In the genomic region with DNA sequence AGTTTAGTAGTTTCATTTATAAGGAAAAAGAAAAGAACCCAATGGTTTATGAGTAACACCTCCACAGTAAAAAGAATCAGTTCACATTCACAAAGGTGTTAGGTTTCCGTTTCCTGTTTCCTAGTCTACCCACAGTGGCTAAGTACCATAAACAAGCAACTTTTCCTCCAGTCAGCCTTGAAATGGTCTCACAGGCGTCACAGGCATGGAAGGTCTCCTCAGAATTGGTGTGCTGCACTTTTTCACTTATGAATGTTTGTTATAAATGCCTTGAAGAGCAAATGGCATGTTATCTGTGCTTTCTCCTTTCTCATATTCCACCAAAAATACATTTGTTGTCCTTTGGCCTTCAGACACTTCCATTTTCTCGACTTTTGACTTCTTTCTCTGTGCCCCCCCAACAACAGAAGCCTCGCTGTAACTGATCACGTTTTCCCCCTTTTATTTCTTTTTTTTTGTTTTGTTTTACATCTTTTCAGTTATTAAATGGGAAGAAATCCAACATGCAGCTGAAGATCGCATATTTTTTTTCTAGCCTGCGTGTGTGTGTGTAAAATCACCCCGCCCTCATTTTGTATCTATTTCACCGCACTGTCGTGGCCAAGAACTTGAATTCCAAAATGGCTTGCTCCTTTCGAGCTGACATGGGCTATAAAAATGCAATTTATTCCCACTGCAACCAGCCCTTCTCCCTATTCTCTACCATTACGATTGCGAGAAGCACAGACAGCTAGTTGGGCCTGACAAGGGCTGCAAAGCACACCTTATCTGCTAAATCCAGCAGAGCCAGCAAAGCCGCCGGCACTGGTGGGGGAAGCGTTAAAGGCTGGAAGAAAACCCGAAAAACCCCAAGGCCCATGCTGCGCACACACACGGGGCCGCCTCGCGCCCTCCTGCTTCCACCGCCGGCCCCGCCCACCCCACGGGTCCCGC, we compare ENCODE assay signal across 8 mouse cellular contexts. TPM values are rescaled to one million over a fixed set of nuclear protein-coding genes. Genes with fewer than 3 reads are reported as not detected.
A peak's percentile ranks its signal among the peaks of the same experiment; 100 is the strongest.
DNase-seq lines count a peak whose midpoint lies in the region; ATAC-seq and TF ChIP-seq lines count a peak whose summit lies in the region.

No protein-coding gene starts in this region.

- ATAC-seq in heart, embryonic 12.5 days (ENCODE audit: insufficient number of reproducible peaks, low FRiP score), result peak; percentile 6; the same call in 1 of the 2 replicates
- ATAC-seq in limb, embryonic 15.5 days (ENCODE audit: insufficient number of reproducible peaks, low FRiP score, low TSS enrichment, low read depth), result peak; percentile 94
- ATAC-seq in neural tube, embryonic 15.5 days (ENCODE audit: low FRiP score), result no peak

- no peaks in the 10 kb centered on the region for H3K4me1 ChIP-seq in ES-Bruce4 (ENCODE audit: control insufficient read depth, insufficient read depth, low read length)
- peaks cover 16% of the 10 kb centered on the region for H3K4me1 ChIP-seq in heart, embryonic 12.5 days (replicated peaks)
- H3K4me1 ChIP-seq in limb, embryonic 15.5 days, result peaks cover 7% of the 10 kb centered on the region; the same call in 1 of the 2 replicates
- H3K4me1 ChIP-seq in neural tube, embryonic 15.5 days, result peaks cover 34% of the 10 kb centered on the region

- H3K9ac ChIP-seq in ES-Bruce4 (ENCODE audit: low read depth, poor library complexity, severe bottlenecking), result peak overlapping the region; percentile 77
- peak overlapping the region; percentile 72 for H3K9ac ChIP-seq in heart, embryonic 12.5 days
- H3K9ac ChIP-seq in limb, embryonic 15.5 days, result peak overlapping the region; percentile 50
- peak overlapping the region; percentile 74 for H3K9ac ChIP-seq in neural tube, embryonic 15.5 days (replicated peaks)

- H3K27me3 ChIP-seq in ES-Bruce4 (ENCODE audit: control insufficient read depth, insufficient read depth, low read length, poor library complexity, severe bottlenecking), result no peaks in the 10 kb centered on the region
- no peaks in the 10 kb centered on the region for H3K27me3 ChIP-seq in heart, embryonic 12.5 days (replicated peaks)
- no peaks in the 10 kb centered on the region for H3K27me3 ChIP-seq in limb, embryonic 15.5 days
- H3K27me3 ChIP-seq in neural tube, embryonic 15.5 days (replicated peaks), result no peaks in the 10 kb centered on the region

- TF ChIP-seq EP300 in ES-Bruce4 (IDR thresholded peaks at IDR 0.05; ENCODE audit: insufficient read depth, low read depth, low read length), result no peak

- H3K27ac ChIP-seq in ES-Bruce4 (ENCODE audit: insufficient read depth, low read length), result peak overlapping the region; percentile 61
- H3K27ac ChIP-seq in heart, embryonic 12.5 days (ENCODE audit: poor library complexity, severe bottlenecking), result peak overlapping the region; percentile 99
- H3K27ac ChIP-seq in limb, embryonic 15.5 days, result peak overlapping the region; percentile 99
- peak overlapping the region; percentile 99 for H3K27ac ChIP-seq in neural tube, embryonic 15.5 days (replicated peaks)

- peak overlapping the region; percentile 74 for H3K4me2 ChIP-seq in heart, embryonic 12.5 days
- H3K4me2 ChIP-seq in limb, embryonic 15.5 days, result peak overlapping the region; percentile 62
- peak overlapping the region; percentile 65 for H3K4me2 ChIP-seq in neural tube, embryonic 15.5 days

- no peaks in the 10 kb centered on the region for H3K9me3 ChIP-seq in ES-Bruce4 (replicated peaks; ENCODE audit: control insufficient read depth, insufficient read depth, low read length, poor library complexity, severe bottlenecking)
- H3K9me3 ChIP-seq in heart, embryonic 12.5 days (replicated peaks), result no peaks in the 10 kb centered on the region
- no peaks in the 10 kb centered on the region for H3K9me3 ChIP-seq in limb, embryonic 15.5 days
- H3K9me3 ChIP-seq in neural tube, embryonic 15.5 days (replicated peaks), result no peaks in the 10 kb centered on the region

- peak overlapping the region; percentile 97 for H3K4me3 ChIP-seq in ES-Bruce4 (ENCODE audit: low read depth, low read length)
- H3K4me3 ChIP-seq in heart, embryonic 12.5 days, result peak overlapping the region; percentile 99
- H3K4me3 ChIP-seq in limb, embryonic 15.5 days, result peak overlapping the region; percentile 94
- peak overlapping the region; percentile 78 for H3K4me3 ChIP-seq in neural tube, embryonic 15.5 days (replicated peaks)

- peak; percentile 55 for DNase-seq in layer of hippocampus, adult 9-10 months (ENCODE audit: low spot score)
- DNase-seq in layer of hippocampus, adult 18-20 months (ENCODE audit: low spot score in 2 of 2), result no peak
- peak; percentile 26 for DNase-seq in c-Kit-positive CD71-positive TER-119-positive erythroid progenitor cells, embryonic 14.5 days (ENCODE audit: low spot score)
- no peak for DNase-seq in left cerebral cortex, postnatal 14 days (ENCODE audit: low spot score in 2 of 2)

- WGBS in heart, embryonic 12.5 days, result 8% methylated on average over 23 of the region's 27 CpGs
- 4% methylated on average over 25 of the region's 27 CpGs for WGBS in limb, embryonic 15.5 days
- WGBS in neural tube, embryonic 15.5 days, result 5% methylated on average over 27 of the region's 27 CpGs

- TF ChIP-seq POLR2A in ES-Bruce4 (IDR thresholded peaks at IDR 0.05; ENCODE audit: insufficient read depth, low read length), result no peak

- TF ChIP-seq CTCF in ES-Bruce4 (IDR thresholded peaks at IDR 0.05; ENCODE audit: low read depth, low read length), result no peak

- peaks cover 9% of the 10 kb centered on the region for H3K36me3 ChIP-seq in ES-Bruce4 (ENCODE audit: control insufficient read depth, insufficient read depth, low read length, poor library complexity, severe bottlenecking)
- H3K36me3 ChIP-seq in heart, embryonic 12.5 days, result peaks cover 7% of the 10 kb centered on the region; the same call in 1 of the 2 replicates
- H3K36me3 ChIP-seq in limb, embryonic 15.5 days, result no peaks in the 10 kb centered on the region
- no peaks in the 10 kb centered on the region for H3K36me3 ChIP-seq in neural tube, embryonic 15.5 days

- intact Hi-C loops in left cerebral cortex, postnatal 14 days (cut with DNase I), result loop anchor here (10.0 kb wide), 1 partner anchor 251 kb away; no protein-coding TSS in a partner anchor

RNA-seq across cellular contexts. Expression of gene Asf1a, which starts 0.5 kb away (rescaled TPM):
- 10 to 100 TPM; 22.7 to 25.0 TPM for total RNA-seq in layer of hippocampus, adult 18-20 months (2021)
- 50.4 and 59.0 TPM in 2 replicates for polyA plus RNA-seq in ES-Bruce4 (2011; ENCODE audit: insufficient read depth, insufficient read length, low read depth, missing spikeins)
- 80.7 and 80.8 TPM in 2 replicates for polyA plus RNA-seq in heart, embryonic 12.5 days (2016; fragmentation: Nextera tagmentation; extraction: Ambion mirVana)
- 75.8 and 89.4 TPM in 2 replicates for polyA plus RNA-seq in limb, embryonic 15.5 days (2015; fragmentation: Nextera tagmentation; extraction: Ambion mirVana)
- polyA plus RNA-seq in neural tube, embryonic 15.5 days (2015; fragmentation: Nextera tagmentation; extraction: Ambion mirVana), result 58.6 and 68.7 TPM in 2 replicates
- total RNA-seq in left cerebral cortex, postnatal 14 days (2021), result 10 to 100 TPM; 19.6 to 21.4 TPM

RNA-seq across cellular contexts. Expression of gene Mcm9, which starts 34.2 kb away (rescaled TPM):
- total RNA-seq in layer of hippocampus, adult 18-20 months (2021), result 1 to 10 TPM; 4.5 to 5.0 TPM
- polyA plus RNA-seq in ES-Bruce4 (2011; ENCODE audit: insufficient read depth, insufficient read length, low read depth, missing spikeins), result 12.8 and 13.9 TPM in 2 replicates
- polyA plus RNA-seq in heart, embryonic 12.5 days (2016; fragmentation: Nextera tagmentation; extraction: Ambion mirVana), result 11.6 and 14.1 TPM in 2 replicates
- 8.5 and 9.3 TPM in 2 replicates for polyA plus RNA-seq in limb, embryonic 15.5 days (2015; fragmentation: Nextera tagmentation; extraction: Ambion mirVana)
- 5.1 and 7.8 TPM in 2 replicates for polyA plus RNA-seq in neural tube, embryonic 15.5 days (2015; fragmentation: Nextera tagmentation; extraction: Ambion mirVana)
- total RNA-seq in left cerebral cortex, postnatal 14 days (2021), result 1 to 10 TPM; 6.1 to 8.0 TPM

Comparison
In these comparisons a context has a peak if more than half of its experiments do, and no peak if none do; other contexts are left out.
1. DNase-seq: peak in layer of hippocampus, adult 9-10 months (single experiment) and c-Kit-positive CD71-positive TER-119-positive erythroid progenitor cells, embryonic 14.5 days (single experiment); none in layer of hippocampus, adult 18-20 months (0 of 2) and left cerebral cortex, postnatal 14 days (0 of 2).
2. Peak in every context shown above with its lines, with median percentiles within 50 percentile points of each other: H3K27ac ChIP-seq, H3K4me3 ChIP-seq, H3K9ac ChIP-seq and H3K4me2 ChIP-seq.